Mouse (Mus musculus): ENCODE results near the gene Atp8b3. TPM values are rescaled to one million over a fixed set of nuclear protein-coding genes. Genes with fewer than 3 reads are reported as not detected.

Atp8b3 gene
- polyA plus RNA-seq, 1 experiment from 2014 or later, result 0.94 TPM

DNA sequence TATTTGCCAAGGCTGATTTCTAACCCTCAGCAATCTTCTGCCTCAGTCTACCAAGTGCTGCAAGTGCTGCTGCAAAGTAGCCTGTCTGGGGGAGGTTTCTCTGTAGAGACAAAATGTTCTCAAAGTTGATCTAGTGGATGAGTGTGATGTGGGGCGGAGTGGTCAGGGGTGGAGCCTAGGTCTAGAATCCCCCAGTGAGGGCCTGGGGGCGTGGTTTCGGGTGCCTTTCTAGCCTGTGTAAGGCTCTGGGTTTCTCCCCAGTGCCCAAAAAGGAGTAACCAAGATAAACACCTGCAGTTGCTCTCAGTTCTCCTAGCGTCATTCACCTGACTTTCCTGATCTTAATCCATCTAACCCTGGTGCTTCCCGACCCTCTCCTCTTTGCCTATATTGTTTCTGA lies 57.9 kb downstream of the Atp8b3 start:
- Histone ChIP-seq H3K27me3 (peaks cover 55% of the 10 kb centered on the region), H3K4me1 (replicated peaks) (peaks cover 11% of the 10 kb centered on the region), H3K4me3 (replicated peaks) (no peak overlapping the region), H3K36me3 (no peaks in the 10 kb centered on the region), H3K4me2 (replicated peaks) (no peak overlapping the region), H3K9me3 (no peaks in the 10 kb centered on the region), H3K27ac (0 out of 2 replicates have a peak overlapping the region, but pooled peaks have one; percentile 25), H3K9ac (replicated peaks) (no peak overlapping the region)
- WGBS, result 18% methylated on average over 5 of the region's 5 CpGs
- ATAC-seq, result no peak

DNA sequence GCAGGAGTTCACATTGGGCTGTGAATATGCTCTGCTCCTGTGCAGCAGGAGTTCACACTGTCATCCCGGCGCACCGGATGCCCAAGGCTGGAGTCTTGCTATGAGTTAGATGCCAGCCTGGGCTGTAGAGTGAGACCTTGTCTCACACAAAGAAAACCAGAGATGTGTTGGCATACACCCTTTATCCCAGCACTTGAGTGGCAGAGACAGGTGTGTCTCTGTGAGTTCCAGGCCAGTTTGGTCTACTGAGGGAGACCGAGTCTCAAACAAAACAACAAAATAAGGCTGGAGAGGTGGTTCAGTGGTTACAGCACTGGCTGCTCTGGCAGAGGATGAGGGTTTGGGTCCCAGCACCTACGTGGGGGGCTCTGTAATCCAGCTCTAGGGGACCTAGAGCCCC lies 60.4 kb downstream of the Atp8b3 start:
- Histone ChIP-seq H3K4me1 (replicated peaks) (peaks cover 13% of the 10 kb centered on the region; the same call in 1 of the 2 replicates), H3K36me3 (no peaks in the 10 kb centered on the region), H3K9me3 (no peaks in the 10 kb centered on the region), H3K4me2 (replicated peaks) (no peak overlapping the region), H3K27ac (no peak overlapping the region), H3K27me3 (peaks cover 32% of the 10 kb centered on the region), H3K9ac (replicated peaks) (no peak overlapping the region), H3K4me3 (replicated peaks) (no peak overlapping the region)
- ATAC-seq, result no peak
- 79% methylated on average over 5 of the region's 5 CpGs for WGBS

DNA sequence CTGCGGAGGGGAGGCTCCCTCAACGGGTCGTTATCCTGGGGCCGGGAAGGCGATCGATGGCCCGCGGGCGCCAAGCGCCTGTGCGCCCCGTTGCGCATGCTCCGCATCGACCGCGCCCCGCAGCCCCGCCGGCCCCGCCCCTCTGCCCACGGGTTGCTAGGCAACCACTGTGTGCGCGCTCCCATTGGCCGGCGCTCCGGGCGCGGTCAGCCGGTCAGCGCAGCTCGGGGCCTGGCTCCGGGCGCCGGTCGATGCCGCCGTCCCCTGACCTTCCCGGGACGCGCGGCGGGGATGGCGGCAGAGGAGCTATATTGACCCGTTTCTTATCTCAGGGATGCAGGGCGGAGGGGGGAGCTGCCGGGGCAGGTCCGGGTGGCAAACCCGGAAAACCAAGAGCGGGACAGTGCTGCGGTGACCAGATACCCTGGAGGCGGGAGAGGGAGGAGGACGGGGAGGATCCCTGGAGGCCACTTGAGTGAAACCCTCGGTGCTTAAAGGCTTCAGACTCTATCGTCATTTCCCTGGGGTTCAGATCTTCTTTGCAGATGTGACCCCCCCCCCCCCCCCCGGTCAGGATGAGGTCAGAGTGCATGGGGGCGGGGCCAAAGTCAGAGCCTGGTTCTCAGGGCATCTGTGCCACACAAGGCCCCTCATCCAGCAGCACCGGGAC lies 63.5 kb downstream of the Atp8b3 start:
- peak overlapping the region; percentile 86 for H3K27ac ChIP-seq
- H3K4me3 ChIP-seq (replicated peaks), result peak overlapping the region; percentile 56
- no peaks in the 10 kb centered on the region for H3K9me3 ChIP-seq
- peaks cover 12% of the 10 kb centered on the region for H3K4me1 ChIP-seq (replicated peaks)
- WGBS, result under 1% methylated on average over 57 of the region's 58 CpGs
- H3K9ac ChIP-seq (replicated peaks), result peak overlapping the region; percentile 68
- peak overlapping the region; percentile 67 for H3K4me2 ChIP-seq (replicated peaks)
- H3K27me3 ChIP-seq, result peaks cover 32% of the 10 kb centered on the region
- peak; percentile 83 for ATAC-seq
- no peaks in the 10 kb centered on the region for H3K36me3 ChIP-seq

Other genes starting within 250 kb of the Atp8b3 start
- gene Rps15, start 246.7 kb downstream of the Atp8b3 start, polyA plus RNA-seq (2015; fragmentation: Nextera tagmentation; extraction: Ambion mirVana), result 631 and 653 TPM in 2 replicates
- 182 and 209 TPM in 2 replicates for gene Apc2, start 243.1 kb downstream of the Atp8b3 start, polyA plus RNA-seq (2015; fragmentation: Nextera tagmentation; extraction: Ambion mirVana)
- gene 2310011J03Rik, start 218.6 kb downstream of the Atp8b3 start, polyA plus RNA-seq (2015; fragmentation: Nextera tagmentation; extraction: Ambion mirVana), result 27.8 and 33.4 TPM in 2 replicates
- gene Pcsk4, start 209.6 kb downstream of the Atp8b3 start, polyA plus RNA-seq (2015; fragmentation: Nextera tagmentation; extraction: Ambion mirVana), result 1.9 and 2.1 TPM in 2 replicates
- 3.0 and 3.1 TPM in 2 replicates for gene Reep6, start 209.2 kb downstream of the Atp8b3 start, polyA plus RNA-seq (2015; fragmentation: Nextera tagmentation; extraction: Ambion mirVana)
- 0.39 and 0.61 TPM in 2 replicates for gene Adamtsl5, start 190.7 kb downstream of the Atp8b3 start, polyA plus RNA-seq (2015; fragmentation: Nextera tagmentation; extraction: Ambion mirVana)
- 0.96 and 1.3 TPM in 2 replicates for gene Plk5, start 182.7 kb downstream of the Atp8b3 start, polyA plus RNA-seq (2015; fragmentation: Nextera tagmentation; extraction: Ambion mirVana)
- 15.9 and 18.6 TPM in 2 replicates for gene Mex3d, start 151.5 kb downstream of the Atp8b3 start, polyA plus RNA-seq (2015; fragmentation: Nextera tagmentation; extraction: Ambion mirVana)
- 243 and 257 TPM in 2 replicates for gene Mbd3, start 139.6 kb downstream of the Atp8b3 start, polyA plus RNA-seq (2015; fragmentation: Nextera tagmentation; extraction: Ambion mirVana)
- gene Uqcr11, start 132.3 kb downstream of the Atp8b3 start, polyA plus RNA-seq (2015; fragmentation: Nextera tagmentation; extraction: Ambion mirVana), result 518 and 572 TPM in 2 replicates
- gene Tcf3, start 105.5 kb downstream of the Atp8b3 start, polyA plus RNA-seq (2015; fragmentation: Nextera tagmentation; extraction: Ambion mirVana), result 67.7 and 82.3 TPM in 2 replicates
- 2.6 and 3.0 TPM in 2 replicates for gene Onecut3, start 44.3 kb downstream of the Atp8b3 start, polyA plus RNA-seq (2015; fragmentation: Nextera tagmentation; extraction: Ambion mirVana)
- gene Rexo1, start 22.4 kb upstream of the Atp8b3 start, polyA plus RNA-seq (2015; fragmentation: Nextera tagmentation; extraction: Ambion mirVana), result 28.8 and 32.6 TPM in 2 replicates
- 3.7 and 4.5 TPM in 2 replicates for gene Klf16, start 38.2 kb upstream of the Atp8b3 start, polyA plus RNA-seq (2015; fragmentation: Nextera tagmentation; extraction: Ambion mirVana)
- gene Abhd17a, start 51.2 kb upstream of the Atp8b3 start, polyA plus RNA-seq (2015; fragmentation: Nextera tagmentation; extraction: Ambion mirVana), result 78.5 and 93.4 TPM in 2 replicates
- 60.2 and 60.3 TPM in 2 replicates for gene Scamp4, start 63.7 kb upstream of the Atp8b3 start, polyA plus RNA-seq (2015; fragmentation: Nextera tagmentation; extraction: Ambion mirVana)
- gene Adat3, start 63.8 kb upstream of the Atp8b3 start, polyA plus RNA-seq (2015; fragmentation: Nextera tagmentation; extraction: Ambion mirVana), result 6.1 and 7.6 TPM in 2 replicates
- 4.0 and 4.9 TPM in 2 replicates for gene Gm49322, start 66.9 kb upstream of the Atp8b3 start, polyA plus RNA-seq (2015; fragmentation: Nextera tagmentation; extraction: Ambion mirVana)
- 73.8 and 115 TPM in 2 replicates for gene Csnk1g2, start 83.7 kb upstream of the Atp8b3 start, polyA plus RNA-seq (2015; fragmentation: Nextera tagmentation; extraction: Ambion mirVana)
- gene Btbd2, start 117.9 kb upstream of the Atp8b3 start, polyA plus RNA-seq (2015; fragmentation: Nextera tagmentation; extraction: Ambion mirVana), result 60.9 and 80.6 TPM in 2 replicates
- 49.6 and 60.1 TPM in 2 replicates for gene Mknk2, start 139.0 kb upstream of the Atp8b3 start, polyA plus RNA-seq (2015; fragmentation: Nextera tagmentation; extraction: Ambion mirVana)
- gene Mob3a, start 162.9 kb upstream of the Atp8b3 start, polyA plus RNA-seq (2015; fragmentation: Nextera tagmentation; extraction: Ambion mirVana), result 58.3 and 58.5 TPM in 2 replicates
- gene Izumo4, start 163.1 kb upstream of the Atp8b3 start, polyA plus RNA-seq (2015; fragmentation: Nextera tagmentation; extraction: Ambion mirVana), result 37.8 and 39.2 TPM in 2 replicates
- 94.5 and 96.3 TPM in 2 replicates for gene Ap3d1, start 203.1 kb upstream of the Atp8b3 start, polyA plus RNA-seq (2015; fragmentation: Nextera tagmentation; extraction: Ambion mirVana)
- gene Dot1l, start 216.1 kb upstream of the Atp8b3 start, polyA plus RNA-seq (2015; fragmentation: Nextera tagmentation; extraction: Ambion mirVana), result 19.3 and 23.3 TPM in 2 replicates